ENCODE assay signal across 9 mouse cellular contexts in the genomic region with DNA sequence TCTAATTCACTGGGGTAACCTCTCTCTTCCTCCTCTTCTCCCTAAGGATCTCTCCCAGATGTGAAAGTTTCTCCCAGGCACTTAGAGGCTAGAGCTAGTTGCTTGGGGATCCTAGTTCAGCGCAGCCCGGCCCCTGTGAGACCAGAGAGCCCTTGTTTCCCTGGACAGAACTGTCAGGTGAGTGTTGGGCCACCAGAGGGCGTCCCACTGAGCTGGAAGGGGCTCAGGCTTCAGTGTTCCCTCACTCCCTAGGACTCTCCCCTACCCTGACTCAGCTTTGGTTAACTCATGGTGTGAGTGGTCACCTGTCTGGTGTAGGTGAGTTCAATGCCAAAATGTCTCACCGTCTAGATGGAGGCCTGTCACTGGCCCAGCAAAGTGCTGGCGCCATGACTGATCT. TPM values are rescaled to one million over a fixed set of nuclear protein-coding genes. Genes with fewer than 3 reads are reported as not detected.
DNase-seq lines count a peak whose midpoint lies in the region; ATAC-seq and TF ChIP-seq lines count a peak whose summit lies in the region.
"Had no signal": no experiment of that assay in that cellular context is flagged by ENCODE, and none has a peak within 500 bp of the region (broad histone marks: within the 10 kb centered on the region; RNA-seq: fewer than 3 reads in every experiment).

A gene (plus strand): TSS at position 113 of the 400 bp plus-strand sequence.

- H3K4me3 ChIP-seq in midbrain, embryonic 14.5 days (replicated peaks; ENCODE audit: low read depth, low read length), result no peak within 1 kb of the TSS
- H3K4me3 ChIP-seq: liver, embryonic 15.5 days had no signal

- intact Hi-C loops in left cerebral cortex, postnatal 14 days (cut with DNase I), result no loop called here

- DNase-seq in embryo, embryonic 10 days (ENCODE audit: low spot score), result peak; percentile 53
- DNase-seq in embryo, embryonic 9.5 days (ENCODE audit: extremely low spot score), result no peak
- DNase-seq in B cell, adult 2 months, result peak; percentile 55 to 58
- no peak for DNase-seq in brain, embryonic 14.5 days (ENCODE audit: low read depth)
- peak in 1 of 2 experiments; percentile 32 for DNase-seq in heart, adult 18-20 months
- no peak for DNase-seq in left cerebral cortex, postnatal 14 days (ENCODE audit: low spot score in 2 of 2)
- DNase-seq in midbrain, embryonic 14.5 days, result no peak
- no peak for DNase-seq in ovary, postnatal 14 days (ENCODE audit: low spot score)

- peaks cover 56% of the 10 kb centered on the region for H3K36me3 ChIP-seq in midbrain, embryonic 14.5 days (ENCODE audit: control insufficient read depth, insufficient read depth, low read length)

- no peaks in the 10 kb centered on the region for H3K27me3 ChIP-seq in midbrain, embryonic 14.5 days (ENCODE audit: control insufficient read depth, insufficient read depth, low read length)
- H3K27me3 ChIP-seq: liver, embryonic 15.5 days had no signal

- no peak for TF ChIP-seq POLR2A in brain, embryonic 14.5 days (IDR thresholded peaks at IDR 0.05; ENCODE audit: borderline replicate concordance, extremely low read depth, insufficient read depth, insufficient read length, poor library complexity, severe bottlenecking)

- peak; percentile 56 for TF ChIP-seq CTCF in brain, embryonic 14.5 days (IDR thresholded peaks at IDR 0.05; ENCODE audit: borderline replicate concordance, extremely low read depth, insufficient read depth, insufficient read length)

- H3K9ac ChIP-seq in midbrain, embryonic 14.5 days (replicated peaks; ENCODE audit: low read length), result no peak within 1 kb of the TSS
- H3K9ac ChIP-seq: liver, embryonic 15.5 days had no signal

- H3K27ac ChIP-seq in midbrain, embryonic 14.5 days (replicated peaks; ENCODE audit: low read depth, low read length), result no peak within 1 kb of the TSS
- H3K27ac ChIP-seq: liver, embryonic 15.5 days had no signal

- H3K4me1 ChIP-seq in midbrain, embryonic 14.5 days (ENCODE audit: control insufficient read depth, insufficient read depth, low read length), result peaks cover 10% of the 10 kb centered on the region

- no peak within 1 kb of the TSS for H3K4me2 ChIP-seq in midbrain, embryonic 14.5 days (ENCODE audit: low read length)
- H3K4me2 ChIP-seq: liver, embryonic 15.5 days had no signal

- no peaks in the 10 kb centered on the region for H3K9me3 ChIP-seq in midbrain, embryonic 14.5 days (ENCODE audit: control insufficient read depth, low read length)
- H3K9me3 ChIP-seq: liver, embryonic 15.5 days had no signal

- no peak for ATAC-seq in midbrain, embryonic 14.5 days (ENCODE audit: low FRiP score, low TSS enrichment)

- 76% methylated on average over 5 of the region's 5 CpGs for WGBS in midbrain, embryonic 14.5 days

RNA-seq across cellular contexts. Expression of the gene that starts here (rescaled TPM):
- 56.9 and 57.9 TPM in 2 replicates for polyA plus RNA-seq in brain, embryonic 14.5 days (2012; rRNA removed)
- 10 to 100 TPM; 31.2 to 32.5 TPM for total RNA-seq in heart, adult 18-20 months (2021)
- total RNA-seq in left cerebral cortex, postnatal 14 days (2021), result 10 to 100 TPM; 40.0 to 44.3 TPM
- polyA plus RNA-seq in midbrain, embryonic 14.5 days (2014; fragmentation: Nextera tagmentation; extraction: Ambion mirVana), result 17.0 and 23.5 TPM in 2 replicates

Comparison
In these comparisons a context has a peak if more than half of its experiments do, and no peak if none do; other contexts are left out.
1. DNase-seq: peak in embryo, embryonic 10 days (single experiment) and B cell, adult 2 months (2 of 2); none in embryo, embryonic 9.5 days (single experiment), brain, embryonic 14.5 days (single experiment), left cerebral cortex, postnatal 14 days (0 of 2), midbrain, embryonic 14.5 days (single experiment) and ovary, postnatal 14 days (single experiment).